Mouse (Mus musculus): ENCODE measurements around the gene Atg16l2. TPM values are rescaled to one million over a fixed set of nuclear protein-coding genes. Genes with fewer than 3 reads are reported as not detected.

Atg16l2 gene
- polyA plus RNA-seq, 1 experiment from 2014 or later: 16.5 TPM

DNA sequence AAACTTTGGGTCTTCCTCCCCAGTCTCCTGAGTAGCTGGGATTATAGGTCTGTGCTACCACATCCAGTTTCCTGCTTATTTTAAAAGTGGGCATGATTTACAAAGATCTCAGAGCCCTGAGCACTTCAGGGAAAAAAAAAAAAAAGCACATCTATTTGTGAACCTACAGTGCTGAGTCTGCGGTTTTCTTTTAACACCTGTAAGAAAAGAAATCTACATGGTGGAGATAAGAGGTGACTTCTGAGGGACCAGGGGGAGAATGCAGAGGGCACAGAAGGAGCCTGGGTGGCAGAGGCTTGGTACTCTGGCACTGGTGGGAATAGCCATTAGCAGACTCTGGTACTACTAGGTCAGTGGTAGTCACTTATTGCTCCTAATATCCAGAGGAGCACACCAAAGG is 17.7 kb upstream of the Atg16l2 start:
- H3K27me3 ChIP-seq: peaks cover 48% of the 10 kb centered on the region
- H3K9ac ChIP-seq: no peak overlapping the region
- no peak overlapping the region for H3K27ac ChIP-seq (replicated peaks)
- no peak overlapping the region for H3K4me2 ChIP-seq
- no peaks in the 10 kb centered on the region for H3K9me3 ChIP-seq
- H3K36me3 ChIP-seq: no peaks in the 10 kb centered on the region
- H3K4me1 ChIP-seq (replicated peaks): peaks cover 20% of the 10 kb centered on the region
- no peak overlapping the region for H3K4me3 ChIP-seq
- 90% methylated on average over 1 of the region's 1 CpGs for WGBS
- no peak for ATAC-seq (ENCODE audit: low read depth)

DNA sequence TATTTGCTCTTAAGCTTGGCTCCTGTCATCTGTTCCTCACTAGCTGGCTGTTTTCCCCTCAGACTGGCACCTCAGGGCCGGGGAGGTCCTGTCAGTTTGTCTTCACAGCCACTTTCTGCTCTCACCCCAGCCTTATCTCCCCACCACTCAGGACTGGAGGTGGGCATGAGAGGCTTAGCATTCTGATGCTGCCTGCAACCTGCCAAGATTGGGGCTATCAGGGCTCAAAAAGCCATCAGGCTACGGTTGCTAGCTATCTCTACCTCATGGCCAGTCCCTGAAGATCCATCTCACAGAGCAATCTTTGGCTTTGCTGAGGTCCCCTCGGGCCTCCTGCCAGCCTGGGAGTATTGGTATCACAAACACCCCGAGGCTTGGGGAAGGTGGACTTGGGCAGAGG is 16.8 kb upstream of the Atg16l2 start:
- Histone ChIP-seq H3K36me3 (no peaks in the 10 kb centered on the region), H3K27me3 (peaks cover 48% of the 10 kb centered on the region), H3K9me3 (no peaks in the 10 kb centered on the region), H3K27ac (replicated peaks) (no peak overlapping the region), H3K9ac (no peak overlapping the region), H3K4me1 (replicated peaks) (peaks cover 20% of the 10 kb centered on the region), H3K4me2 (no peak overlapping the region), H3K4me3 (no peak overlapping the region)
- ATAC-seq (ENCODE audit: low read depth): no peak
- 70% methylated on average over 4 of the region's 4 CpGs for WGBS

DNA sequence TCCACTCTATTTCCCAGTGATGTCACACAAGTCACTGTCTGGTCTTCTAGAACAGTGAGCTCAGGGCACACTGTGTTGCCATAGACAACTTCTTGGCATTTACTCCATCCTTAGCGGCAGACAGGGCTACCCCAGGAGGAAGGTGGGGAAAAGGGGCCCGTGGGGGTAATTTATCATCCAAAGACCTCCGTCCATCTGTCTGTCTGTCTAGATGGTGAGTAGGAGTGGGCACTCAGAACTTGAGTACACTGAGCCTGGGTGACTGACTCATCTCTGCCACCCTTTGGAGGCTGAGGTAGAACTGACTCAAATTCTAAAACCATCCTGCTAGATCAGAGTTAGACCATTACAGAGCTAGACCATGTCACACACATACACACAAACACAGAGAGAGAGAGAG is 15.0 kb upstream of the Atg16l2 start, which contains the start of gene Stard10:
TSS of gene Stard10 (plus strand) at position 73 of the 400 bp plus-strand sequence.
- H3K4me3 ChIP-seq: no peak within 1 kb of the TSS
- H3K4me1 ChIP-seq (replicated peaks): peaks cover 14% of the 10 kb centered on the region
- H3K27me3 ChIP-seq: peaks cover 31% of the 10 kb centered on the region
- WGBS: 78% methylated on average over 3 of the region's 3 CpGs
- H3K9me3 ChIP-seq: no peaks in the 10 kb centered on the region
- no peak within 1 kb of the TSS for H3K4me2 ChIP-seq
- no peaks in the 10 kb centered on the region for H3K36me3 ChIP-seq
- no peak for ATAC-seq (ENCODE audit: low read depth)
- H3K27ac ChIP-seq (replicated peaks): no peak within 1 kb of the TSS
- no peak within 1 kb of the TSS for H3K9ac ChIP-seq

DNA sequence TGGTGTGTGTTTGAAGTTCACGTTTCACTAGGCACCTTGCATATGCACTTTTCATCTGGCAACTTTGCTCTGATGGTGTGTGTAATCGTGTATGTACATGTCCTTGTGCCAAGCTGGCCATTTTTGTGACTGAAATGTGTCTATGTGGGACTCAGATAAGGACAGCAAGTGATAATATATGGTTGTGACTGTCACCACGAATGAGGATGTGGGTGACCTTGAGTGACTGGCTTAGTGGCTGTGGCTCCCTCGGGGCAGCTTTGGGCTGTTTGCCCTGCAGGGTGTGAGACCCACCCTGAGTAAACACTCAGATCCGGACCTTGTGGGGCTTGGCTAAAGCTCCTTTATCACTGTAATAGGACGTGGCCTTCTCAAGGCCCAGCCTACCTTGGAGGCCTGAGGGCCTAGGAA is 14.5 kb upstream of the Atg16l2 start:
- Histone ChIP-seq H3K9ac (no peak overlapping the region), H3K4me2 (no peak overlapping the region), H3K36me3 (no peaks in the 10 kb centered on the region), H3K27me3 (peaks cover 27% of the 10 kb centered on the region), H3K27ac (replicated peaks) (no peak overlapping the region), H3K4me3 (no peak overlapping the region), H3K4me1 (replicated peaks) (peaks cover 9% of the 10 kb centered on the region), H3K9me3 (no peaks in the 10 kb centered on the region)
- no peak for ATAC-seq (ENCODE audit: low read depth)
- WGBS: 70% methylated on average over 6 of the region's 6 CpGs

DNA sequence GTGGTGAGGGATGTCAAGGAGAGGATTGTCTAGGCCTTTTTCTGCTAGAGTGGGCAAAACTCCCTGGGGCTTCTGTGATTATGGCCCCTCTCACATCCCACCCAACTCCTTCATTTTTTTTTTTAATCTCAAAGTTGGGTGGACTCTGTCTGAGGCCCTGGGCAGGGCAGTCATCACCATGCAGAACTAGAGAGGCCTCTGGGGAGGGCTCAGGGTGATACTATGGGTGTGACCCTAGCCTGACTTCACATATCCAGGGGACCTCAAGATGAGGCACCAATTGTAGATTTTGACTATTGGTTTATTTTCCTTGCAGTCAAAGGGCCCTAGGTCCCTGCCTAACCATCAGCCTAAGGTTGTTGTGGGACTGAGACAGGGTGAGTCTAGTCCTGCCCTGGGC is 13.6 kb upstream of the Atg16l2 start:
- 0 out of 2 replicates have a peak, but pooled peaks cover 8% of the 10 kb centered on the region for H3K4me1 ChIP-seq (replicated peaks)
- no peak overlapping the region for H3K4me2 ChIP-seq
- H3K9me3 ChIP-seq: no peaks in the 10 kb centered on the region
- H3K9ac ChIP-seq: no peak overlapping the region
- no peak for ATAC-seq (ENCODE audit: low read depth)
- peaks cover 26% of the 10 kb centered on the region for H3K27me3 ChIP-seq
- no peak overlapping the region for H3K4me3 ChIP-seq
- H3K36me3 ChIP-seq: no peaks in the 10 kb centered on the region
- H3K27ac ChIP-seq (replicated peaks): no peak overlapping the region

DNA sequence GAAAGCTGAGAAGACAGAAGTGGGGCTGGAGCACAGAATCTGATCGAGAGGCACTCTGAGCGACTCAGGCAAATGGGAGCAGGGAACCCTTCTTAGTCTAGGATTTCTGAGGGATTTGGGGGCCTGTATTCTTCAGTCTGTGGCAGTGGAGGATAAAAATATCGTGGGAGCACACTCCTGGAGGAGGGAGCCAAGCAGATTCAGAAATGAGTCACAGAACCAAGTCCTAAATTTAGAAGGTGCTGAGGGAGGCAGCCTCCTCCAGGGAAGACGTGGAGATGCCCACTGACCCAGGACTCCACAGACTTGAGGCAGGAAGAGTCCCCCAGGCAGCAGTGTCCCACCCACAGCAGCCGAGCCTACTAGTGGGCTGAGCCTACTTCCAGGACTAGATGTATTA is 12.3 kb upstream of the Atg16l2 start:
- Histone ChIP-seq H3K9ac (no peak overlapping the region), H3K36me3 (no peaks in the 10 kb centered on the region), H3K9me3 (no peaks in the 10 kb centered on the region), H3K4me2 (no peak overlapping the region), H3K4me1 (replicated peaks) (peaks cover 9% of the 10 kb centered on the region), H3K27me3 (peaks cover 13% of the 10 kb centered on the region), H3K27ac (replicated peaks) (no peak overlapping the region), H3K4me3 (no peak overlapping the region)
- 73% methylated on average over 5 of the region's 5 CpGs for WGBS
- no peak for ATAC-seq (ENCODE audit: low read depth)

DNA sequence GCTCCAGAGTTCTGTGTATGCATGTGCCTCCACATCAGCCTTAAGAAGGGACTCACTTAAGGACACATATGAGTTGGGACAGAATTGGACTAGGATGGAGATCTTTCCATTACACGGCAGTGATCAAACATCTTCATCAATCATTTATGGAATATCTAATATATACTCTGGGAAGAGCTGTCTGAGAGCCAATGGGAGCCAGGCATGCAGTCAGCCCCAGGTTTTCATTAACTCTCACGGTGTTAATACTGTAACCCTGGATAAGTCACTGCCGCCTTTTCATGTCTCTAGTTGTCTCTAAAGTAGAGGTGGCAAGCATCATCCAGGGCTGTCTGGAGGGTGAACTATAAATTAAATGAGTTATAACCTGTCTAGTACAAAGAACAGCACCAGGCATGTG is 11.0 kb upstream of the Atg16l2 start:
- ATAC-seq (ENCODE audit: low read depth): no peak

DNA sequence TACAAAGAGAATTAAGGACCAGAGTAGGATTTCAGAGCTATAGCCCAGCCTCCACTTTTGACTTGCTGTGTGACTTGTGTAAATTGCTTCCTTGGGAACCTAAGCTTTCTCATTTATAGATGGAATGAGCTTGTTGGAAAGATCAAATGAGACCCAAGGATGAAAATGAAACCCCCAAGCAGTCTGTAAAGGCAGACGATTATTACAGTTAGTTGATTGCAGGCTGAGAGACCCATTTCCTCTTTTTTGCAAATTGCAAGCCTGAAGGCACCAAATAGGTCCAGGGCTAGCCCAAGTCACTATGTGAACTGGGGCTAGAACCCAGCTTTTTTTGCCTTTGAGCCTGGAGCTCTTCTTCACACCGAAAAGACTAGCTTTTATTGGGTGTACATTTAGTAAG is 9.0 kb upstream of the Atg16l2 start:
- H3K36me3 ChIP-seq: no peaks in the 10 kb centered on the region
- 27% methylated on average over 2 of the region's 2 CpGs for WGBS
- no peaks in the 10 kb centered on the region for H3K9me3 ChIP-seq
- peak; percentile 2; the same call in 1 of the 2 replicates for ATAC-seq (ENCODE audit: low read depth)
- peak overlapping the region; percentile 59 for H3K4me2 ChIP-seq
- H3K4me3 ChIP-seq: peak overlapping the region; percentile 64; the same call in 1 of the 2 replicates
- H3K4me1 ChIP-seq (replicated peaks): peaks cover 9% of the 10 kb centered on the region
- no peaks in the 10 kb centered on the region for H3K27me3 ChIP-seq
- peak overlapping the region; percentile 92 for H3K27ac ChIP-seq (replicated peaks)
- peak overlapping the region; percentile 53; the same call in 1 of the 2 replicates for H3K9ac ChIP-seq

More for the DNA sequence above, 11.0 kb upstream of the Atg16l2 start:
- H3K4me3 ChIP-seq: no peak overlapping the region
- 71% methylated on average over 3 of the region's 3 CpGs for WGBS
- H3K36me3 ChIP-seq: no peaks in the 10 kb centered on the region
- H3K4me2 ChIP-seq: no peak overlapping the region
- H3K27ac ChIP-seq (replicated peaks): no peak overlapping the region
- H3K27me3 ChIP-seq: peaks cover 2% of the 10 kb centered on the region; the same call in 1 of the 2 replicates
- H3K9me3 ChIP-seq: no peaks in the 10 kb centered on the region
- H3K9ac ChIP-seq: no peak overlapping the region
- peaks cover 9% of the 10 kb centered on the region for H3K4me1 ChIP-seq (replicated peaks)

DNA sequence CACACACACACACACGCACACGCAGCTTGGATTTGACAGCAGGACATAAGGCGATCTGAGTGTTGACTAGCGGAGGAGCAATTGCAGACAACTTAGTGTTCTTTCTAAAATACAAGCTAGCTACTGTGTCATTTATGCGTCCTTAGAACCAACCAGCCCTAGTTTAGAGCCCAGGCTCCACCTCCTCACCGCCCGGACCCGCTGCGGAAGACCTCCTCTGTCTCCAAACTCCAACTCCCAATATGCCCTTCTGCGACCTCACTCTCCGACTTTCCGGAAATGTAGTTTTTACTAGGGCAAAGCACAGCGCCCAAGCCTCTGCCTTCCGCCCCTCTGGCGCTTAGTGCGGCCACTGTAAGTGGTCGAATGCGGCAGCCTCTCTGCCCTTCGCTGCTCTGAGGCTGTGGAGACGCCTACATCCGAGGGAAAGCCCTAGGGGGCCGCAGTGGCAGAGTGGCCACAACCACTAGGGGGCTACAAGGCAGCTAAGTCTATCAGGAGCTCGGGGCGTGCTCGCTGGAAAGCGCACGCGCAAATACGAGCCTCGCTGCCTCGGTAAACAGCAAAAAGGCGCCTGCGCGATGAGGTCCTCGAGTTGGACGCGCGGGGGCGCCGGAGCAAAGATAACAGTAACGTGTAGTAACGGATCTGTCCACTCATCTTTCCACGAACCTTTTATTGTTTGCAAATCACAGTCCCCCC is 8.4 kb upstream of the Atg16l2 start:
- Histone ChIP-seq H3K27ac (replicated peaks) (peak overlapping the region; percentile 92), H3K36me3 (no peaks in the 10 kb centered on the region), H3K27me3 (no peaks in the 10 kb centered on the region), H3K4me3 (peak overlapping the region; percentile 64), H3K4me1 (replicated peaks) (peaks cover 9% of the 10 kb centered on the region), H3K9ac (peak overlapping the region; percentile 76), H3K9me3 (no peaks in the 10 kb centered on the region), H3K4me2 (peak overlapping the region; percentile 59)
- under 1% methylated on average over 43 of the region's 43 CpGs for WGBS
- ATAC-seq (ENCODE audit: low read depth): peak; percentile 96

DNA sequence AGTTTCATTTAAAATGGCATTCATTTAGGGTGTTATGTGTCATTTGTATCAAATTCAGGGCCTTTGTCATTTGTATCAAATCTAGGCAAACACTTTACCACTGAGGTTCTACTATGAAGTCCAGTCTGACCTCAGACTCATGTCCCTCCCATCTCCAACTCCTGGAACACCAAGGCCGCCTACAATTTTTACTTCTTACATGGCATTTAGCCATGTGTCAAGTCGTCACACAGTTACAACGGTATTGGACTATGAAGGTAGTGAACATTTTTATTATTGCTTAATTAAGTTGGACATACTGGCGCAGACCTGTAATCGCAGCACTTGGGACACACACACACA is 7.9 kb upstream of the Atg16l2 start:
- ATAC-seq (ENCODE audit: low read depth): no peak
- Histone ChIP-seq H3K4me1 (replicated peaks) (peaks cover 9% of the 10 kb centered on the region), H3K27ac (replicated peaks) (peak overlapping the region; percentile 92), H3K9ac (peak overlapping the region; percentile 76; the same call in 1 of the 2 replicates), H3K4me3 (peak overlapping the region; percentile 64), H3K9me3 (no peaks in the 10 kb centered on the region), H3K4me2 (peak overlapping the region; percentile 59), H3K36me3 (no peaks in the 10 kb centered on the region), H3K27me3 (no peaks in the 10 kb centered on the region)
- WGBS: 33% methylated on average over 5 of the region's 5 CpGs

DNA sequence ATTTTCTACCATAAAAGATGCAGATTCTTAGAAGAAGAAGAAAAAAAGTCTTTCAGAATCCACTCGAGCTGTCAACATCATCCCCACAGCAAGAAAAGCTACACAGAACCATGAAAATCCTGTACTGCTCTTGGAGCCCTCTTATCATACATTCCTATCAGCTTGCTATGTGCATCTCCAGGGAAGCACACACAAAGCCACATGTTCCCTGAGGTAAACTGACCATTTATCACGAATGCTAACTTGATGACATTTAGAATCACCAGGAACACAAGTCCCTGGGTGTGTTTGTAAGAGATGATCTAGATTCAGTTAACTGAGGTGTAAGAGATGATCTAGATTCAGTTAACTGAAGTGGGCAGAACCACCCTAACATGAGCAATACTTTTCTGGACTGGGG is 4.8 kb upstream of the Atg16l2 start:
- H3K36me3 ChIP-seq: no peaks in the 10 kb centered on the region
- WGBS: 49% methylated on average over 2 of the region's 2 CpGs
- no peaks in the 10 kb centered on the region for H3K9me3 ChIP-seq
- peaks cover 17% of the 10 kb centered on the region for H3K4me1 ChIP-seq (replicated peaks)
- H3K4me3 ChIP-seq: no peak overlapping the region
- no peak overlapping the region for H3K4me2 ChIP-seq
- no peak overlapping the region for H3K27ac ChIP-seq (replicated peaks)
- no peak overlapping the region for H3K9ac ChIP-seq
- no peaks in the 10 kb centered on the region for H3K27me3 ChIP-seq
- ATAC-seq (ENCODE audit: low read depth): no peak

DNA sequence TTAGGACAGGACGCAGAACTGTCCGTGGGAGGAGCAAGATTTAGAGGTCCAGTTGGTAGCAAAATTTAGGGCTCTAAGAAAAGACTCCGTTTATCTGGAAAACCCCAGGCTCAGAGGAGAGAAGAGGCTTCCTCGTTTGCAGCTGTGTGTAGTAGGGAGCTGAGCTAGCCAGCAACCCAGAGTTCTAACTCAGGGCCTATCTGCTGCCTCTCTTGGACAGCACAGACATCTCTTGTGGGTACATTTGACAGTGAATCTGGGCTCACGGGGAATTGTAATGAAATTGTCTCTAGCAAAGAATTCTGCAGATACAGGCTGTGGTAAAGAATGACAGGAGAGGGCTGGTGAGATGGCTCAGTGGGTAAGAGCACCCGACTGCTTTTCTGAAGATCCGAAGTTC is 640 bp upstream of the Atg16l2 start:
- no peaks in the 10 kb centered on the region for H3K9me3 ChIP-seq
- H3K36me3 ChIP-seq: no peaks in the 10 kb centered on the region
- no peak for ATAC-seq (ENCODE audit: low read depth)
- peak overlapping the region; percentile 68 for H3K27ac ChIP-seq (replicated peaks)
- H3K9ac ChIP-seq: peak overlapping the region; percentile 74
- peaks cover 18% of the 10 kb centered on the region for H3K4me1 ChIP-seq (replicated peaks)
- peaks cover 34% of the 10 kb centered on the region for H3K27me3 ChIP-seq
- H3K4me2 ChIP-seq: peak overlapping the region; percentile 78
- H3K4me3 ChIP-seq: peak overlapping the region; percentile 66
- WGBS: 22% methylated on average over 7 of the region's 7 CpGs

DNA sequence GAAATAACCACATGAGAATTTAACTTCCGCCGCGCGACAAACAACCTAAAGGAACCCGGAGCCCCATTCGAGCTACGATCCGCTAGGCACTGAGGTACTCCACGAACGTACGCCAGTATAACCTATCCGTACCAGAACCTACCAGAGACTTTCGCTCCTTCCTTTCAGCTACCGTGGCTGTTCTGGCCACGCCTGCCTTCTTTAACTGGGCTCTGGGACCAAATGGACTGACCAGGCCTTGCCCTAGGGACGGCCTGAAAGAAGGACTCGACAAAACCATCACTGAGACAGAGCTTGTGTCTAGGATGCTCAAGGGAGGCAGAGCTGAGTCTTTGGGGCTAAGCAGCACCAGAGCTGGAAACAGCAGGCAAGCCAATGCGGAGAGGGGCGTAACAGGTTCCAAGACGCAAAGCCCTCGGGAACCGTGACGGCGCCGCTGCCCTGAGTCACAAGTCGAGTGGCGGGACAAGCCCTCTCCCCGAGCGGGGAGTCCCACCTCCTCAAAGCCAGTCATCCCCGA is 630 bp downstream of the Atg16l2 start:
- peak overlapping the region; percentile 74 for H3K9ac ChIP-seq
- WGBS: 1% methylated on average over 30 of the region's 30 CpGs
- H3K4me2 ChIP-seq: peak overlapping the region; percentile 78
- peak overlapping the region; percentile 66 for H3K4me3 ChIP-seq
- peak; percentile 21 for ATAC-seq (ENCODE audit: low read depth)
- H3K36me3 ChIP-seq: no peaks in the 10 kb centered on the region
- no peaks in the 10 kb centered on the region for H3K9me3 ChIP-seq
- H3K4me1 ChIP-seq (replicated peaks): peaks cover 27% of the 10 kb centered on the region
- H3K27me3 ChIP-seq: peaks cover 39% of the 10 kb centered on the region
- peak overlapping the region; percentile 68 for H3K27ac ChIP-seq (replicated peaks)

Measured in neural tube, embryonic 13.5 days (tissue).